8 mouse cellular contexts compared by ENCODE assay signal in the genomic region with DNA sequence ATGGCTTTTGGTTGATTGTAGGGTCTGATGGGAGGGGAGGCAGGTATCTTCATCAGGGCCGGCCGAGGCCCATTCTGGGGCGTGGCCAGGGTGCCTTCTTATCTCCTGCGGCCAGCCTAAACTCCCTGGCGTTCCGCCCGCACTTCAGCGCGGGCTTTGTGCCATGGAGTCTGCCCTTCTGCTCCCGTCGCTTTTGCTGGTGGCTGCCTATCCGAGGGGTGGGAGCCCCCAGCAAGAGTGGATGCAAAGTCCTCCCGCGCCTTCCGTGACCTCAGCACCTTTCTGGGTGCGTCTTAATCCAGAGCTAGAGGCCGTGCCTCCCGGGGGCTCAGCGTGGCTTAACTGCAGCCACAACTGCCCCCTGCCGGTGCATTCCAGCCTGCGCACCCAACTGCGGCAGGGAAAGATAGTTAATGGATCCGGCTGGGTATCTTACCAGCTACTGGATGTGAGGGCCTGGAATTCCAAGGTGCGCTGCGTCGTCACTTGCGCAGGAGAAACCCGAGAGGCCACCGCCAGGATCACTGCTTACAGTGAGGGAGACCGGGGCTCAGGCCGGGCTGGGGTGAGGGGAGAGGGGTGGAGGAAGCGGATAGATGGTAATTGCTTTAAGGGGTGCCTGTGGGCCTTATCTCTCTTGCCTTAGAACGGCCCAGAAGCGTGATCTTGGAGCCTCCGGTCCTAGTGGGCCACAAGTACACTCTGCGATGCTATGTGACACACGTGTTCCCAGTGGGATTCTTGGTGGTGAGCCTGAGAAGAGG. TPM values are rescaled to one million over a fixed set of nuclear protein-coding genes. Genes with fewer than 3 reads are reported as not detected.
DNase-seq lines count a peak whose midpoint lies in the region; ATAC-seq and TF ChIP-seq lines count a peak whose summit lies in the region.

Icam4 (plus strand) TSS at position 83 of the 764 bp plus-strand sequence.

- peaks cover 9% of the 10 kb centered on the region for H3K4me1 ChIP-seq in cerebellum, adult 2 months (ENCODE audit: control insufficient read depth, insufficient read depth, low read length)
- peaks cover 9% of the 10 kb centered on the region for H3K4me1 ChIP-seq in forebrain, postnatal 0 days (ENCODE audit: insufficient read depth)
- H3K4me1 ChIP-seq in hindbrain, embryonic 12.5 days, result peaks cover 37% of the 10 kb centered on the region

- H3K4me3 ChIP-seq in cerebellum, adult 2 months (replicated peaks; ENCODE audit: insufficient read depth, low read depth, low read length), result peak within 1 kb of the TSS; percentile 30
- no peak within 1 kb of the TSS for H3K4me3 ChIP-seq in forebrain, postnatal 0 days (ENCODE audit: low read depth, low read length)
- peak within 1 kb of the TSS; percentile 25 for H3K4me3 ChIP-seq in hindbrain, embryonic 12.5 days
- peak within 1 kb of the TSS; percentile 44 for H3K4me3 ChIP-seq in left cerebral cortex, adult 2 months

- peak within 1 kb of the TSS; percentile 26; the same call in 1 of the 2 replicates for H3K9ac ChIP-seq in forebrain, postnatal 0 days
- H3K9ac ChIP-seq in hindbrain, embryonic 12.5 days, result 0 out of 2 replicates have a peak within 1 kb of the TSS, but pooled peaks have one; percentile 42

- no peak for TF ChIP-seq POLR2A in cerebellum, adult 2 months (IDR thresholded peaks at IDR 0.05; ENCODE audit: borderline replicate concordance, insufficient read depth, low read length)

- DNase-seq in R1 (ENCODE audit: low read depth, low spot score), result peak; percentile 91
- DNase-seq in cerebellum, adult 2 months, result peak; percentile 52 to 63
- DNase-seq in forebrain, postnatal 0 days, result peak; percentile 68
- DNase-seq in left cerebral cortex, adult 2 months (ENCODE audit: extremely low spot score in 1 of 2, low spot score in 2 of 2), result peak; percentile 75 to 79
- peak; percentile 79 for DNase-seq in right cerebral cortex, postnatal 14 days

- no peak within 1 kb of the TSS for H3K27ac ChIP-seq in cerebellum, adult 2 months (ENCODE audit: insufficient read depth, low read length)
- H3K27ac ChIP-seq in forebrain, postnatal 0 days (ENCODE audit: low read depth, low read length), result no peak within 1 kb of the TSS
- H3K27ac ChIP-seq in hindbrain, embryonic 12.5 days, result no peak within 1 kb of the TSS
- no peak within 1 kb of the TSS for H3K27ac ChIP-seq in left cerebral cortex, adult 2 months

- WGBS in cerebellum, adult 2 months, result 3% methylated on average over 37 of the region's 37 CpGs
- 4% methylated on average over 37 of the region's 37 CpGs for WGBS in forebrain, postnatal 0 days
- 4% methylated on average over 37 of the region's 37 CpGs for WGBS in hindbrain, embryonic 12.5 days

- no peaks in the 10 kb centered on the region; the same call in 1 of the 2 replicates for H3K27me3 ChIP-seq in cerebellum, adult 2 months (ENCODE audit: control insufficient read depth, insufficient read depth, low read length)
- peaks cover 40% of the 10 kb centered on the region for H3K27me3 ChIP-seq in forebrain, postnatal 0 days (ENCODE audit: insufficient read depth, low read length)
- peaks cover 89% of the 10 kb centered on the region for H3K27me3 ChIP-seq in hindbrain, embryonic 12.5 days

- ATAC-seq in forebrain, postnatal 0 days, result no peak
- ATAC-seq in hindbrain, embryonic 12.5 days (ENCODE audit: low FRiP score), result peak; percentile 21; the same call in 1 of the 2 replicates
- ATAC-seq in megakaryocyte, adult 5-6 weeks (ENCODE audit: poor library complexity, severe bottlenecking), result peak; percentile 59
- ATAC-seq in activated CD4-positive, CD25-positive, alpha-beta regulatory T cell, adult 4 months, result no peak

- intact Hi-C loops in left cerebral cortex, adult 2 months (cut with DNase I), result loop anchor here (2.0 to 5.0 kb wide), 4 partner anchors 27 to 108 kb away; partner anchors contain the start of genes Gm38431, Mrpl4 and Raver1

- no peaks in the 10 kb centered on the region for H3K9me3 ChIP-seq in forebrain, postnatal 0 days (ENCODE audit: low read length)
- H3K9me3 ChIP-seq in hindbrain, embryonic 12.5 days (replicated peaks), result no peaks in the 10 kb centered on the region

- H3K4me2 ChIP-seq in forebrain, postnatal 0 days (ENCODE audit: low read depth), result peak within 1 kb of the TSS; percentile 30
- H3K4me2 ChIP-seq in hindbrain, embryonic 12.5 days (replicated peaks), result peak within 1 kb of the TSS; percentile 51

- H3K36me3 ChIP-seq in forebrain, postnatal 0 days (ENCODE audit: insufficient read depth), result no peaks in the 10 kb centered on the region
- no peaks in the 10 kb centered on the region for H3K36me3 ChIP-seq in hindbrain, embryonic 12.5 days

- peak; percentile 61 for TF ChIP-seq CTCF in cerebellum, adult 2 months (IDR thresholded peaks at IDR 0.05; ENCODE audit: borderline replicate concordance, insufficient read depth, low read depth, low read length)
- peak; percentile 82 for TF ChIP-seq CTCF in forebrain, postnatal 0 days (IDR thresholded peaks at IDR 0.05; ENCODE audit: low read depth)
- peak; percentile 91 for TF ChIP-seq CTCF in left cerebral cortex, adult 2 months (IDR thresholded peaks at IDR 0.05)

RNA-seq across cellular contexts. Expression of gene Icam4, which starts in this region (rescaled TPM):
- 0.32 and 0.65 TPM in 2 replicates for polyA plus RNA-seq in cerebellum, adult 2 months (2012; rRNA removed)
- total RNA-seq in forebrain, postnatal 0 days (2014; rRNA removed), result not detected in 2 replicates
- not detected in 2 replicates for polyA plus RNA-seq in forebrain, postnatal 0 days (2015; fragmentation: Nextera tagmentation; extraction: Ambion mirVana)
- polyA plus RNA-seq in hindbrain, embryonic 12.5 days (2016; fragmentation: Nextera tagmentation; extraction: Ambion mirVana), result 1.7 and 2.1 TPM in 2 replicates
- 1 to 10 TPM; 1.5 to 1.6 TPM for total RNA-seq in left cerebral cortex, adult 2 months (2021)
- 0.91 and 1.1 TPM in 2 replicates for total RNA-seq in megakaryocyte, adult 5-6 weeks (2015)
- total RNA-seq in megakaryocyte, adult 5-6 weeks (2017), result 0.44 and 2.4 TPM in 2 replicates
- polyA plus RNA-seq in activated CD4-positive, CD25-positive, alpha-beta regulatory T cell, adult 4 months (2017; shearing (Covaris generic)), result 1 to 10 TPM; 2.9 to 3.8 TPM

Comparison
In these comparisons a context has a peak if more than half of its experiments do, and no peak if none do; other contexts are left out.
1. Peak in DNase-seq and H3K4me3 ChIP-seq in cerebellum, adult 2 months; RNA of the gene not detected or under 1 TPM.
2. Peak in DNase-seq, H3K9ac ChIP-seq and H3K4me2 ChIP-seq in forebrain, postnatal 0 days; RNA of the gene not detected or under 1 TPM.
3. ATAC-seq: peak in hindbrain, embryonic 12.5 days (single experiment) and megakaryocyte, adult 5-6 weeks (single experiment); none in forebrain, postnatal 0 days (single experiment) and activated CD4-positive, CD25-positive, alpha-beta regulatory T cell, adult 4 months (single experiment).
4. Peak in every context shown above with its lines, with median percentiles within 50 percentile points of each other: DNase-seq and CTCF ChIP-seq.